Mouse (Mus musculus) splenic B cell, adult 2 months (primary cell): Measurements from ENCODE around the gene Nt5dc1.
"Not testable (repeated sequence)": the region's sequence is repeated elsewhere in the genome, so short reads cannot be mapped to it uniquely, and the experiment has no call there.

Experiments used
- DNase-seq: peaks from one replicate; pipeline ENCODE4 v3.0.0-alpha.2; 2011; ENCODE audit warnings: low read depth, low spot score
- H3K27me3 ChIP-seq: 2 replicates; pipeline ENCODE4 v1.6.1; 2012; ENCODE audit warnings: mild to moderate bottlenecking, low read length, moderate library complexity, mixed read lengths; ENCODE audit not compliant: control insufficient read depth, poor library complexity, insufficient read depth, severe bottlenecking
- H3K36me3 ChIP-seq: 2 replicates; pipeline ENCODE4 v1.6.1; 2012; ENCODE audit warnings: mild to moderate bottlenecking, low read length, moderate library complexity, mixed read lengths; ENCODE audit not compliant: control insufficient read depth, poor library complexity, insufficient read depth, severe bottlenecking

The Nt5dc1 gene

DNA sequence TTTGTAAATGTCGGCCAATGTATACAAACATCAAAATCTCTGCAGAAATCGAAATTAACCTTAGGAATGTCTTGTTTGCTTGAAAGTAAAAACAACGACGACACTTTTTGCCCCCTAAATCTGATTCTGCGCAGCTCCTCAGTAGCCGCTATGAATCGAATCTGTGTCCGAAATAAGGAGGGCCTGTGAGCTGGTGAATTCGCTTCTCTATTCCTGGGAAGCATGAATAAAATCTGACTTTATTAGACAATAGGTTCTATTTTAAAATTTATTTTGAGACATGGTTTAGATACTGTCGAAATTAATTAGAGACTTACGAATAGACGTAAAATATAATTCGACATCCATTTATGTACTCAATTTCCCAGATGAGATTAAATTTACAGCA lies 121.4 kb downstream of the Nt5dc1 start:
- no peak for DNase-seq
- no peaks in the 10 kb centered on the region for H3K27me3 ChIP-seq
- H3K36me3 ChIP-seq, result no peaks in the 10 kb centered on the region; the same call in 1 of the 2 replicates

DNA sequence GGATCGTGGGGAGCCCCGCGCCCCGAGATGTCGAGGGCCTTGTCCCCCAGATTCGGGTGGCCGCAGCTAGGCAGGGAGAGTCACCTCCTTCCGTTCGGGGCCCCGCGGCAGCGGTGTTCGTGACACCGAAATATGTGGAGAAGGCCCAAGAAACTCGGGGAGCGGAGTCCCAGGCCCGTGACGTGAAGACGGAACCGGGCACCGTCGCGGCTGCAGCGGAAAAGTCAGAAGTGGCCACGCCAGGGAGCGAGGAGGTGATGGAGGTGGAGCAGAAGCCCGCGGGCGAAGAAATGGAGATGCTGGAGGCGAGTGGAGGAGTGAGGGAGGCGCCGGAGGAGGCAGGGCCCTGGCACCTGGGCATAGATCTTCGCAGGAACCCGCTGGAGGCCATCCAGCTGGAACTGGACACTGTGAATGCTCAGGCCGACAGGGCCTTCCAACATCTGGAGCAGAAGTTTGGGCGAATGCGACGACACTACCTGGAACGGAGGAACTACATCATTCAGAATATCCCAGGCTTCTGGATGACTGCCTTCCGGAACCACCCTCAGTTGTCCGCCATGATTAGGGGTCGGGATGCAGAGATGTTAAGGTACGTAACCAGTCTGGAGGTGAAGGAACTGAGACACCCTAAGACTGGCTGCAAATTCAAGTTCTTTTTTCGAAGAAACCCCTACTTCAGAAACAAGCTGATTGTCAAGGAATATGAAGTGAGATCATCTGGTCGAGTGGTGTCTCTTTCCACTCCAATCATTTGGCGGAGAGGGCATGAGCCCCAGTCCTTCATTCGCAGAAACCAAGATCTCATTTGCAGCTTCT lies 135.7 kb downstream of the Nt5dc1 start:
- H3K27me3 ChIP-seq, result no peaks in the 10 kb centered on the region
- DNase-seq, result no peak
- H3K36me3 ChIP-seq, result no peaks in the 10 kb centered on the region

DNA sequence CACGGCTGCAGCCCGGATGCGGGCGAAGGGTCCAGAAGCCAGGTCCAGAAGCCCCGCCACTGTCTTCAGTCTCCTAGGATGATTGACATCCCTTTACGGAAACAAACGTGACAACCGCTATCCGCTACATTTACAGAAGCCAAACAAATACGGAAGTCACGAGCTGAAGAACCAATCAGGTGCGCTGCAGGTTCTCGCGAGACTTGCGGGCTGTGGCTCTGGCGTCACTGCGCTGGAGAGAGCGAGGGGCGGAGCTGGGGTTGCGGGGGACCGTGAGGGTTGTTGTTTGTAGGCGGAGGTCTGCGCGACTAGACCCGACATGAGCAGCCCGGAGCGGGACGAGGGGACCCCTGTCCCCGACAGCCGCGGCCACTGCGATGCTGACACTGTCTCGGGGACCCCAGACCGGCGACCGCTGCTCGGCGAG lies 136.4 kb downstream of the Nt5dc1 start, which contains the start of gene Tspyl1:
Gene Tspyl1 (plus strand): TSS at position 229 of the 427 bp plus-strand sequence.
- Histone ChIP-seq H3K27me3 (no peaks in the 10 kb centered on the region), H3K36me3 (no peaks in the 10 kb centered on the region)
- DNase-seq, result peak; percentile 99

DNA sequence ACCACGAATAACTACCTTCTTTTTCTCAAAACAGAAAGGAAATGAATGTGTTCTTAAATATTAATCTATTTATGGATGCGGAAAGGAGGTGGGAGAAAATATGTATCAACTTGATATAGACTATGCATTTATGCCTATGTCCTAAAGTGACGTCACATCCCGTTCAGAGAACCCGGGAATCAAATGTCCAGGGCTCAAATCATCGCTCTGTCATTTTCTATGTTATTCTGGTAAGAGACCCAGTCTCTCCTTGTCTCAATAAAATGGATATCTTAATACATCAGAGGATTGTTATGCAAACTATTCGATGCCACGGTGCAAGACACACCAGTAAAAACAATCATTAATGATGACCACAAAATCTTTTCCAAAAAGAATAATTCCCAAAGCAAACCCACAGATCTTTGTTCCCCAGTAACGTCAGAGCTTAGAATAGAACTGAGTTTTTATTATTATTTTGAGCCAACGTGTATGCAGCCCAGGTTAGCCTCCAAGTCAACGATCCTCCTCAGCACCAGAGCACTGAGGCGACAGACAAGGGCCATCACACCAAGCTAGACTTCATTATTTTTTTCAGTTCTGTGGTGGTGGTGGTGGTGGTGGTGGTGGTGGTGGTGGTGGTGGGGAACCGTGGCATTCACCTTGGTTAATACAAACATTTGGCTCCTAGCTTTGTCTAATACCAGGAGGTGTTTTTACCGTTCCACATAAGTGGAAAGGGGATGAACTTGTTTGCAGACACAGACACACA lies 137.0 kb downstream of the Nt5dc1 start:
- Histone ChIP-seq H3K27me3 (no peaks in the 10 kb centered on the region), H3K36me3 (no peaks in the 10 kb centered on the region)
- peak; percentile 26 for DNase-seq

DNA sequence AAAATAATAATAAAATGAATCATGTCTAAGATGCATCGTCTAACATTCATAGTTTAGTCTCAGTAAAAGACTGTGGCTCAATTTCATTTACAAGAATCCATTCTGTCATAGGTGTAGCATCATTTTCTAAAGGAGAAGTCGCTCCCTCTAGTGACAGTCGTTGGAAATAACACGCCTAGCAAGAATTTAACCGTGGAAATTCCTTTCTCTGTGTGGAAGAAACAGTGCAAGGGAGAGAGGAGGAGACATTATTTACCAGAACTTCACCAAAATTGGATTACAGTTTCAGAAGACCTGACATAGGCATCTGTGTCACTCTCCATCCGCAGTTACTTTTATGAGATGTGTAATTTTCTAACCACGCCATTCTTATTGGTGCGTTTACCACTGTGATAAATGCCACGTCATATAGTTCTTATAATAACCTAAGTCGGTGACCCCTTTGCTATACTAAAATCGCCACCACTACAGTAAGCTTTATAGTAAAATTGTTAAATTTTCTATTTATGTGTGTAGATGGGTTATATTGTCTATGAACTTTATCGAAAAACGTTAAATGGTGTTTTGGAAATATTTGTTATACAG lies 137.7 kb downstream of the Nt5dc1 start:
- peak; percentile 73 for DNase-seq
- no peaks in the 10 kb centered on the region for H3K36me3 ChIP-seq
- no peaks in the 10 kb centered on the region for H3K27me3 ChIP-seq

GRCm38 (mm10) chr10:34271681-34272080 lies 146.7 kb downstream of the Nt5dc1 start:
- Histone ChIP-seq H3K36me3 (no peaks in the 10 kb centered on the region), H3K27me3 (no peaks in the 10 kb centered on the region)
- DNase-seq, result no peak

GRCm38 (mm10) chr10:34267312-34268070 lies 150.9 kb downstream of the Nt5dc1 start:
- DNase-seq, result no peak
- no peaks in the 10 kb centered on the region for H3K27me3 ChIP-seq
- no peaks in the 10 kb centered on the region for H3K36me3 ChIP-seq

DNA sequence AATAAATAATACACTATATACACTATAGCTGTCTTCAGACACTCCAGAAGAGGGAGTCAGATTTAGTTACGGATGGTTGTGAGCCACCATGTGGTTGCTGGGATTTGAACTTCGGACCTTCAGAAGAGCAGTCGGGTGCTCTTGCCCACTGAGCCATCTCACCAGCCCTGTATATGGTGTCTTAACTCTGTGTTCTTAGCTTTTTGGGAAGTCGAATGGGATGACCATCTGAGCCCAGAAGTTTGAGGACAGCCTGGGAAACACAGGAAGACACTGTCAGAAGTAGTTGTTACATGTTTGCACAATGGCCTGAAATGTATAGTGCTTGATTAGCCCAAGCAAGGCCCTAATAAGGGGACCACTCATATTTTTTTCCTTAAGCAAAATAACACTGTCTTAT lies 153.2 kb downstream of the Nt5dc1 start:
- DNase-seq, result no peak
- no peaks in the 10 kb centered on the region for H3K36me3 ChIP-seq
- no peaks in the 10 kb centered on the region for H3K27me3 ChIP-seq

GRCm38 (mm10) chr10:34252833-34253232 lies 165.5 kb downstream of the Nt5dc1 start:
- not testable (repeated sequence) for H3K36me3 ChIP-seq, DNase-seq, H3K27me3 ChIP-seq

DNA sequence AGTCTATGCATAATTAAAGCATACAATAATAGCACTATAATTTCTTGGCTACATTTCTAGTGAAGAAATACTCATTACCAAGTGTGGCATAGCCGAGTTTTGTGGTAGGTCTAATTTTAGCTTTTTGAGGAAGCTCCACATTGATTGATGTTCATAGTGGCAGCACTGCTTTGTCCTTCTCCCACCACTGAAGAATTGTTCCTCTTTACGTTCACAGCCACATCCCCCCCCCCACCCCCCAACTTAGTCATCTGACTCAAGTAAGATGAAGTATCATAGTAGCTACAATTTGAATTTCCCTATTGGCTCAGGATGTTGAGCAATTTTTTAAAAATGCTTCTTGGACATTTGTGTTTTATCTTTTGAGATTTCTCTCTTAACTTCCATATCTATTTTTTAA lies 168.8 kb downstream of the Nt5dc1 start:
- peak; percentile 44 for DNase-seq
- no peaks in the 10 kb centered on the region for H3K27me3 ChIP-seq
- no peaks in the 10 kb centered on the region for H3K36me3 ChIP-seq

DNA sequence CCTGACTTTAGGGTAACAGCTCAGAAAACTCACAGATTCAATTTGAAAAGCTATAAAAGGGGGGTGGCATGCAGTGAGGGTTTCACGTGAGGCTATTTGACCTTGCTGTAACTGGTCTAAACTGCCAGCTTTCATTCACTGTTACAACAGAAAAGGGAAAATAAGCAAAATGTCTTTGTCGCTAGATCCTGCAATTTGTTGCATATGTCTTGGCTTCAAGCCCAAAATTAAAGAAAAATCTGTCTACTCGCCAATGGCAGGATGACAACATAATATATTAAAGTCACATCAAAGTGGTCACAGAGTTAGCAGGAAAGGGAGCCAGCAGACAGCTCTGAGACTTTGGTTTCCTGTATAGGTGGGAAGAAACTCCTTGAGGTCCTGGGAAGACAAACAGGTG lies 170.6 kb downstream of the Nt5dc1 start:
- DNase-seq, result no peak
- H3K27me3 ChIP-seq, result no peaks in the 10 kb centered on the region
- H3K36me3 ChIP-seq, result no peaks in the 10 kb centered on the region

DNA sequence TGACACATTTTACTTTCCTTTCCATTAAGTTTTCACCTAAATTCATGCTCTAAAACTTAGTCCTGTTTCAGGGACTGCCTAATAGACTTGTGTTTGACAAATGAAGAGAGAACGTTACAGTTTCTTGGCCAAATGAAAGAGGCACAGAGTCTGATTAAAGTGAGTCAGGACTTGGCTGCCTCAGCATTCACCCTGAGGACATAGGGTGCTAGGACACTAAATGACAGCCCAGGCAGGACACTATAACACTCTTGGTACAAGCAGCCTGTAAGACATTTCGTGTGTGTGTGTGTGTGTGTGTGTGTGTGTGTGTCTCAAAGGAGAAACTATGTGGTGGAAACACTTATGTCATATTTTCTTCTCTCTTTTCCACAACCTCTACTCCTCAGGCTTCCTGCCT lies 172.2 kb downstream of the Nt5dc1 start:
- Histone ChIP-seq H3K27me3 (no peaks in the 10 kb centered on the region), H3K36me3 (no peaks in the 10 kb centered on the region)
- DNase-seq, result no peak

GRCm38 (mm10) chr10:34244745-34245144 lies 173.6 kb downstream of the Nt5dc1 start:
- Histone ChIP-seq H3K27me3 (no peaks in the 10 kb centered on the region), H3K36me3 (no peaks in the 10 kb centered on the region)
- DNase-seq, result no peak

DNA sequence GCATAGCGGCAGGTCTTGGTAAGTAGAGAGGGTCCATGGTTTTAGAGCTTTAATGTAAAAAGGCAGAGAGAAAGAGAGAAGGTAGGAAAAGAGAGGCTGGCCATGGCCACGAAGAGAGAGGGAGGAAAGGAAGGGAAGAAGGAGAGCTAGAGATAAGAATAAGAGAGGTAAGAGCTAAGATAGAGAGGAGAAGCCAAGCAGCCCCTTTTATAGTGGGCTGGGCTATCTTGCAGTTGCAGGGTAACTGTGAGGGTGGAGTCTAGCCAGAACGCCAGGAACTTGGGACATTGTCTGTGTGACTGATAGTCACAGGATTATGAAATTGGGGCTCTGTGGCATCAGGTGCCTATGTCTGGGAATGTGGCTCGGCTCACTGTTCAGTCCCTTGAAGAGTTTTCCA lies 179.8 kb downstream of the Nt5dc1 start:
- DNase-seq, result no peak
- Histone ChIP-seq H3K27me3 (no peaks in the 10 kb centered on the region), H3K36me3 (no peaks in the 10 kb centered on the region)
